Mouse (Mus musculus) heart, embryonic 15.5 days (tissue): ENCODE results near the gene Pde4dip. TPM values are rescaled to one million over a fixed set of nuclear protein-coding genes. Genes with fewer than 3 reads are reported as not detected.

Experiments
- ATAC-seq: fragments of 200-750 bp; cut with Nextera tagmentation; replicated peaks from 2 replicates; pipeline ENCODE4 v1.8.0; 2017; ENCODE audit warnings: low read depth, moderate TSS enrichment; ENCODE audit not compliant: insufficient number of reproducible peaks, insufficient read depth, low FRiP score
- H3K27ac ChIP-seq: fragments of 300-500 bp; sonication (generic); 2 replicates; pipeline ENCODE4 v1.5.1; 2015; ENCODE audit warnings: mild to moderate bottlenecking, inconsistent platforms
- H3K27me3 ChIP-seq: fragments of 300-500 bp; sonication (generic); 2 replicates; pipeline ENCODE4 v1.6.1; 2015; ENCODE audit warnings: inconsistent platforms
- H3K36me3 ChIP-seq: fragments of 300-500 bp; sonication (generic); 2 replicates; pipeline ENCODE4 v1.6.1; 2015; ENCODE audit warnings: mild to moderate bottlenecking, inconsistent platforms
- H3K4me1 ChIP-seq: fragments of 300-500 bp; sonication (generic); replicated peaks from 2 replicates; pipeline ENCODE4 v1.6.1; 2015; ENCODE audit warnings: inconsistent platforms
- H3K4me2 ChIP-seq: fragments of 300-500 bp; sonication (generic); 2 replicates; pipeline ENCODE4 v1.6.1; 2015; ENCODE audit warnings: inconsistent platforms, mild to moderate bottlenecking, moderate library complexity
- H3K4me3 ChIP-seq: fragments of 300-500 bp; sonication (generic); 2 replicates; pipeline ENCODE4 v1.5.1; 2015; ENCODE audit warnings: mild to moderate bottlenecking, inconsistent platforms
- H3K9ac ChIP-seq: fragments of 300-500 bp; sonication (generic); 2 replicates; pipeline ENCODE4 v1.6.1; 2015; ENCODE audit warnings: mild to moderate bottlenecking, inconsistent platforms
- H3K9me3 ChIP-seq: fragments of 300-500 bp; sonication (generic); replicated peaks from 2 replicates; pipeline ENCODE4 v1.6.1; 2016; ENCODE audit warnings: inconsistent platforms
- WGBS: fragments of 180-500 bp; shearing (Covaris S2); methylation state at CpG from one replicate; pipeline ENCODE4 v1.1.7; 2015; ENCODE audit warnings: mixed read lengths; 5-methylcytosine and 5-hydroxymethylcytosine counted together
- polyA plus RNA-seq: library from polyadenylated mRNA; unstranded; fragments of >200 nt; fragmentation: Nextera tagmentation; extraction: Ambion mirVana; gene quantifications from 2 replicates; pipeline ENCODE4 v1.2.1, GENCODE M21; 2015

Pde4dip gene
- polyA plus RNA-seq, 1 experiment from 2014 or later = 99.0 TPM

DNA sequence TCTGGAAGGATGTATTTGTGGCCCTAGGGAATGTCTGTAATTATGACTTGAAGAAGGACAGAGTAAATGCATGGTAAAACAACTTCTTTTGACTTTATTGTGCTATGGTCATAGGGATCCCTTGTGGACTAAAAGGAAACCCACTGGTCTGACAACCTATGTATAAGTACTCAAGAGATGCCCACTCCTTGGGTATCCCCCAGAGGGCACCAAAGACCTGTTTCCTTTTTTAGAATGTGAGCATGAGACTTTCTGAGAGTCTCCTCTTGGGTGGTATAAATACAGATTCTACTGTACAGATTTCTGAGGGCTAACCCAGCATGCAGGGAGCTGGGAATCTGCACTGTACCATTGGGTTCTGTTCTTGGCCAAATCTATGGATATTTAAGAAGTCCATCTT is 48.1 kb downstream of the Pde4dip start:
- Histone ChIP-seq H3K9ac (no peak overlapping the region), H3K27me3 (no peaks in the 10 kb centered on the region), H3K4me1 (no peaks in the 10 kb centered on the region), H3K27ac (no peak overlapping the region), H3K4me3 (no peak overlapping the region), H3K9me3 (no peaks in the 10 kb centered on the region), H3K36me3 (no peaks in the 10 kb centered on the region), H3K4me2 (no peak overlapping the region)
- no peak for ATAC-seq

DNA sequence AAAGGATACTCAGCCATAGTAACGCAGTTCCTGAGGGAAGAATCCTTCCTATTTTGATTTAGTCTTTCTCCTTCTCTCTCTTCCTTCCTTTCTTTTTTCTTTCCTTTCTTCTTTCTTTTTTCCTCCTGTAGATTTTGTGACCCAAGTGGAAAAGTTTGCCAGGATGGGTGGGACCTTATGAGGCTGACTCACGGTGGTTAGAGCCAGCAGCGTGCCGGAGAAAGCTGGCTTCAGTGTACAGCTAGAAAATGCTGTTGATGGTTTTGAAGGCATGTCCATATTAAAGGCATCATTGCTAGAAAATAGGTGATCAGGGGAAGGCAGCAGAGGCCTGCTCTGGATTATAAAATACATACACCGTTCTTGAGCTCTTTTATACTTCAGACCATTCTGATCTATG is 52.6 kb downstream of the Pde4dip start:
- Histone ChIP-seq H3K9ac (no peak overlapping the region), H3K27me3 (no peaks in the 10 kb centered on the region), H3K4me3 (no peak overlapping the region), H3K9me3 (no peaks in the 10 kb centered on the region), H3K36me3 (no peaks in the 10 kb centered on the region), H3K4me1 (peaks cover 14% of the 10 kb centered on the region), H3K27ac (no peak overlapping the region), H3K4me2 (no peak overlapping the region)
- 81% methylated on average over 5 of the region's 5 CpGs for WGBS
- ATAC-seq = no peak

DNA sequence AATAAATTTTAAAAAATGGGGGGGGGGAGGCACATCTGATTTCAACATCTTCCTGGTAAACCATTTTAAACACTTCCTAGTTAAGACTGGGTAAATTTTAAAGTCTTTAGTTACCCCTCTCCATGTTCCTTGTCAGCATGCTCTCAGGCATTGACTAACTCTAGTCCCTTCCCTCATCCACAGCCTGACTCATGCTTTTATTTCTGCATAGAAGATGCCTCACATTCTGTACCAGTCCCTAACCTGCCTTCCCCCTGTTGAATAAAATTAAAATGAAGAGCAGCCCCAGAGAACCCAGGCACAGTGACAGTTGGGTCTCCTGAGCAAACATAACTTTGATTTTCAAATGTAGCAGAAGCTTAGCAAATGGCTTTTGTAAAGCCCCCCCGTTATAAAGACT is 53.9 kb downstream of the Pde4dip start:
- peaks cover 17% of the 10 kb centered on the region for H3K4me1 ChIP-seq
- no peaks in the 10 kb centered on the region for H3K27me3 ChIP-seq
- no peaks in the 10 kb centered on the region for H3K9me3 ChIP-seq
- H3K9ac ChIP-seq = no peak overlapping the region
- no peak overlapping the region for H3K4me2 ChIP-seq
- no peak for ATAC-seq
- 57% methylated on average over 1 of the region's 1 CpGs for WGBS
- H3K36me3 ChIP-seq = no peaks in the 10 kb centered on the region
- H3K27ac ChIP-seq = no peak overlapping the region
- no peak overlapping the region for H3K4me3 ChIP-seq

- no peak for ATAC-seq
- Histone ChIP-seq H3K4me3 (no peak overlapping the region), H3K9ac (no peak overlapping the region), H3K4me1 (peaks cover 28% of the 10 kb centered on the region), H3K9me3 (no peaks in the 10 kb centered on the region), H3K27ac (no peak overlapping the region), H3K27me3 (no peaks in the 10 kb centered on the region), H3K36me3 (no peaks in the 10 kb centered on the region), H3K4me2 (no peak overlapping the region)
- 71% methylated on average over 15 of the region's 15 CpGs for WGBS
Observed at GRCm38 (mm10) chr3:97831564-97832320, 56.8 kb downstream of the Pde4dip start.

GRCm38 (mm10) chr3:97830622-97831021 is 57.9 kb downstream of the Pde4dip start:
- H3K27ac ChIP-seq = no peak overlapping the region
- no peak for ATAC-seq
- no peak overlapping the region for H3K4me2 ChIP-seq
- peaks cover 28% of the 10 kb centered on the region for H3K4me1 ChIP-seq
- 76% methylated on average over 2 of the region's 2 CpGs for WGBS
- no peak overlapping the region for H3K9ac ChIP-seq
- no peaks in the 10 kb centered on the region for H3K9me3 ChIP-seq
- H3K4me3 ChIP-seq = no peak overlapping the region
- H3K36me3 ChIP-seq = no peaks in the 10 kb centered on the region
- no peaks in the 10 kb centered on the region for H3K27me3 ChIP-seq

GRCm38 (mm10) chr3:97830122-97830521 is 58.4 kb downstream of the Pde4dip start:
- Histone ChIP-seq H3K4me2 (no peak overlapping the region), H3K4me3 (no peak overlapping the region), H3K27ac (no peak overlapping the region), H3K36me3 (no peaks in the 10 kb centered on the region), H3K4me1 (peaks cover 30% of the 10 kb centered on the region), H3K9me3 (no peaks in the 10 kb centered on the region), H3K27me3 (no peaks in the 10 kb centered on the region), H3K9ac (no peak overlapping the region)
- ATAC-seq = no peak
- WGBS = 58% methylated on average over 2 of the region's 2 CpGs

DNA sequence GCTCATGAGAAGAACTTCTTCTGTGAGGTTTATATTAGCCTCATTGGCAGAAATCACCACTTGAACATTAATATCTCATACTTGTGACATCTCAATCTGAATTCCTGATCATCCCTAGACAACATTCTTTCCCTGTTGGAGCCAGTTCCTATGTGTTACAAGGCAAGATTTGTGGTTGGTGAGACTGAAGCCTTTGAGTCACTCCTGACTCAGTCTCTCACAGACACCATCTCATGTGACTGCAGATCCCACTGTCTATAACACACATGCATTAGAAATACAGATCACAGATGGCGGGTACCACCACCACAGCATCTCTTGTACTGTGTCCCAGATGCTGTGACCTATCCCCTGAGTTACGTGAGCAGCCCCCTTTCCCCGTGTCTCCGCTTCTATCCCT is 60.2 kb downstream of the Pde4dip start:
- H3K27me3 ChIP-seq = no peaks in the 10 kb centered on the region
- H3K4me2 ChIP-seq = no peak overlapping the region
- no peaks in the 10 kb centered on the region for H3K9me3 ChIP-seq
- H3K27ac ChIP-seq = 0 out of 2 replicates have a peak overlapping the region, but pooled peaks have one; percentile 15
- WGBS = 86% methylated on average over 4 of the region's 4 CpGs
- H3K4me1 ChIP-seq = peaks cover 23% of the 10 kb centered on the region
- no peak overlapping the region for H3K4me3 ChIP-seq
- no peak overlapping the region for H3K9ac ChIP-seq
- H3K36me3 ChIP-seq = no peaks in the 10 kb centered on the region
- no peak for ATAC-seq

DNA sequence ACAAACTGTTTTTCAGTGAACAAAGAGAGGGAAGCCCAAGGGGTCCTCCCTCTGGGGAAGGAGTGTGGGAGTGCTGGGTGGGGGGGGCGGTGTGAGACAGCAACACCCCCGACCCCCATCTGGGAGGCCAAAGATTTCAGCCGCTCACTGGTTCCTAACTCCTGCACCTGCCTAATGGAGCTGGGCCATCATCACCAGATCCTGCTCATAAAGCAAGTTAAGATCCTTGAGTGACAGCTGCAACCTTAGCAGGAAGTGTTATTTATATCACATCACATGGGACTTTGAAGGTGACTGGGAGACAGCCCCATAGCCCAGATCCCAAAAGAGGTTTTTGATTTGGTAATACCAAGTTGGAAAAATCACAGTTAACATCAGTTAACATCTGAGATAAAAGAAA is 63.3 kb downstream of the Pde4dip start:
- H3K4me3 ChIP-seq = peak overlapping the region; percentile 65
- no peaks in the 10 kb centered on the region for H3K9me3 ChIP-seq
- peak overlapping the region; percentile 98 for H3K27ac ChIP-seq
- WGBS = 12% methylated on average over 3 of the region's 3 CpGs
- peak overlapping the region; percentile 74 for H3K4me2 ChIP-seq
- no peak for ATAC-seq
- H3K9ac ChIP-seq = peak overlapping the region; percentile 20
- peaks cover 28% of the 10 kb centered on the region for H3K4me1 ChIP-seq
- no peaks in the 10 kb centered on the region for H3K36me3 ChIP-seq
- no peaks in the 10 kb centered on the region for H3K27me3 ChIP-seq

DNA sequence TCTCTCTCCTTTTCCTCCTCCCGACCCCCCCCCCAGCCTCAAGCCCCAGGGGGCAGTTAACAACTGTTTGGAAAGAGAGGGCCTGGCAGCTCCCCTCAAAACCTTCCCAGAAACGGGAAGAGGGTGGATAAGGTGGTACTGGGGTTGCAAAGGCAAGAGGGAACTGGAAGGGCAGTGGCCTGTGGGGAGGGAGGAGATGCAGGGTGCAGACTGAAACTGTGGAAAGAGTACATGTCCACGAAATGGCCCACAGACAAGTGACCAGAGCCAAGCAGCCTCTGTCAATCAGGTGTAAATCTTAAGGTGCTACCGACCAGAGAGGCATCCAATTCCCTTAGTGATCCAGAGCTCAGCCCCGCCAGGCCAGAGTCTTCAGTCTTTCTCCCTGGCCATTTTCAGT is 63.8 kb downstream of the Pde4dip start:
- 12% methylated on average over 4 of the region's 5 CpGs for WGBS
- Histone ChIP-seq H3K4me3 (peak overlapping the region; percentile 65), H3K36me3 (no peaks in the 10 kb centered on the region), H3K27ac (peak overlapping the region; percentile 98), H3K4me2 (peak overlapping the region; percentile 74), H3K4me1 (peaks cover 30% of the 10 kb centered on the region), H3K9me3 (no peaks in the 10 kb centered on the region), H3K27me3 (no peaks in the 10 kb centered on the region), H3K9ac (peak overlapping the region; percentile 20)
- ATAC-seq = peak; percentile 30; the same call in 1 of the 2 replicates

- Histone ChIP-seq H3K4me2 (peak overlapping the region; percentile 74), H3K27ac (peak overlapping the region; percentile 98), H3K4me3 (peak overlapping the region; percentile 65), H3K9me3 (no peaks in the 10 kb centered on the region), H3K27me3 (no peaks in the 10 kb centered on the region), H3K36me3 (no peaks in the 10 kb centered on the region), H3K9ac (peak overlapping the region; percentile 70), H3K4me1 (peaks cover 33% of the 10 kb centered on the region)
- WGBS = under 1% methylated on average over 29 of the region's 29 CpGs
- ATAC-seq = peak; percentile 85
Observed at GRCm38 (mm10) chr3:97824011-97824711, 64.3 kb downstream of the Pde4dip start.

- H3K9me3 ChIP-seq = no peaks in the 10 kb centered on the region
- no peaks in the 10 kb centered on the region for H3K36me3 ChIP-seq
- WGBS = 22% methylated on average over 6 of the region's 6 CpGs
- H3K4me3 ChIP-seq = peak overlapping the region; percentile 65
- no peaks in the 10 kb centered on the region for H3K27me3 ChIP-seq
- H3K4me2 ChIP-seq = peak overlapping the region; percentile 74
- no peak for ATAC-seq
- H3K27ac ChIP-seq = peak overlapping the region; percentile 98
- peaks cover 30% of the 10 kb centered on the region for H3K4me1 ChIP-seq
- H3K9ac ChIP-seq = peak overlapping the region; percentile 70
Observed at GRCm38 (mm10) chr3:97823438-97823837, 65.1 kb downstream of the Pde4dip start.
